Mouse (Mus musculus) thymus, postnatal 14 days (tissue): ENCODE data around the gene Tlk2.
A peak's percentile ranks its signal among the peaks of the same experiment; 100 is the strongest.

Source experiments
- DNase-seq: peaks from one replicate; pipeline ENCODE4 v3.0.0; 2021

Tlk2 gene

GRCm38 (mm10) chr11:105164516-105165510, 13.8 kb upstream of the Tlk2 start:
- DNase-seq, result no peak

GRCm38 (mm10) chr11:105166780-105167179, 11.8 kb upstream of the Tlk2 start:
- no peak for DNase-seq

GRCm38 (mm10) chr11:105179523-105179922, 916 bp downstream of the Tlk2 start:
- DNase-seq, result no peak

- peak; percentile 82 for DNase-seq
Observed at GRCm38 (mm10) chr11:105180471-105181091, 2.0 kb downstream of the Tlk2 start.

- peak; percentile 98 for DNase-seq
Observed at GRCm38 (mm10) chr11:105181126-105181637, 2.6 kb downstream of the Tlk2 start.

GRCm38 (mm10) chr11:105181689-105182460, 3.3 kb downstream of the Tlk2 start:
- DNase-seq, result peak; percentile 57

GRCm38 (mm10) chr11:105182461-105182855, 3.9 kb downstream of the Tlk2 start:
- DNase-seq, result no peak

- no peak for DNase-seq
Observed at GRCm38 (mm10) chr11:105184678-105185077, 6.1 kb downstream of the Tlk2 start.

GRCm38 (mm10) chr11:105192186-105192585, 13.6 kb downstream of the Tlk2 start:
- no peak for DNase-seq

GRCm38 (mm10) chr11:105196893-105197662, 18.5 kb downstream of the Tlk2 start:
- no peak for DNase-seq

GRCm38 (mm10) chr11:105202403-105202802, 23.8 kb downstream of the Tlk2 start:
- DNase-seq, result peak; percentile 10

GRCm38 (mm10) chr11:105210007-105210406, 31.4 kb downstream of the Tlk2 start:
- no peak for DNase-seq

- peak; percentile 13 for DNase-seq
Observed at GRCm38 (mm10) chr11:105214257-105214656, 35.6 kb downstream of the Tlk2 start.

GRCm38 (mm10) chr11:105217771-105218170, 39.2 kb downstream of the Tlk2 start:
- no peak for DNase-seq

- no peak for DNase-seq
Observed at GRCm38 (mm10) chr11:105234501-105234900, 55.9 kb downstream of the Tlk2 start.

- DNase-seq, result no peak
Observed at GRCm38 (mm10) chr11:105240991-105241390, 62.4 kb downstream of the Tlk2 start.

GRCm38 (mm10) chr11:105246369-105246768, 67.8 kb downstream of the Tlk2 start:
- no peak for DNase-seq

- no peak for DNase-seq
Observed at GRCm38 (mm10) chr11:105246785-105247184, 68.2 kb downstream of the Tlk2 start.

GRCm38 (mm10) chr11:105247321-105247720, 68.7 kb downstream of the Tlk2 start:
- DNase-seq, result no peak

- no peak for DNase-seq
Observed at GRCm38 (mm10) chr11:105259733-105260132, 81.1 kb downstream of the Tlk2 start.

- no peak for DNase-seq
Observed at GRCm38 (mm10) chr11:105261116-105261515, 82.5 kb downstream of the Tlk2 start.
